Mouse (Mus musculus): Measurements from ENCODE around the gene Mepe. TPM values are rescaled to one million over a fixed set of nuclear protein-coding genes. Genes with fewer than 3 reads are reported as not detected.
A peak's percentile ranks its signal among the peaks of the same experiment; 100 is the strongest.

The Mepe gene
- polyA plus RNA-seq, 1 experiment from 2014 or later: not detected

- Histone ChIP-seq H3K4me3 (ENCODE audit: low read length) (no peak overlapping the region), H3K4me2 (ENCODE audit: low read depth, low read length) (no peak overlapping the region), H3K9me3 (replicated peaks; ENCODE audit: control insufficient read depth, low read length) (no peaks in the 10 kb centered on the region), H3K27ac (ENCODE audit: low read length) (no peak overlapping the region), H3K27me3 (ENCODE audit: control insufficient read depth, insufficient read depth, low read length) (no peaks in the 10 kb centered on the region), H3K36me3 (ENCODE audit: control insufficient read depth, insufficient read depth) (no peaks in the 10 kb centered on the region), H3K9ac (ENCODE audit: low read length) (no peak overlapping the region), H3K4me1 (ENCODE audit: control insufficient read depth, insufficient read depth, low read length) (peaks cover 10% of the 10 kb centered on the region)
- WGBS: 74% methylated on average over 5 of the region's 5 CpGs
- ATAC-seq (replicated peaks; ENCODE audit: extremely low read depth, insufficient read depth, low FRiP score): no peak
Measured at GRCm38 (mm10) chr5:104370580-104370979, 45.5 kb downstream of the Mepe start.

DNA sequence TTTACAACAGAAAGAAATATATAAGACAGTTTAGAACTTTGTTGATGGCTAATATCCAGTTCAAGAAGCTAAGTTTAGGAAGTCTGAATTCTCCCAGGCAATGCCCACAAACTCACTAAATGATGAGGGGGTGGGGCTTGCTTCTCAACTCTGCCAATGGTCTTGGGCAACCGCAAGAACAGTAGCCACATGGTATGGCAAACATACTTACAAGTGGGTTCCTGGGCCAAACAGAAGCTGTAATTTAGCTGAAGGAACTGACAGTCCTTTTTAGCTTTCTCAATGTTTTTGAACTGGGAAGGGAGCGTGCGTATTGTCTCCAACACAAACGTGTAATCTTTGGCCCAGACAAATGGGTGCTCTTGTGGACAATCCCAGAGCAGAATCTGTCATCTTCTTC is 46.2 kb downstream of the Mepe start:
- Histone ChIP-seq H3K36me3 (ENCODE audit: control insufficient read depth, insufficient read depth) (no peaks in the 10 kb centered on the region), H3K4me2 (ENCODE audit: low read depth, low read length) (no peak overlapping the region), H3K9me3 (replicated peaks; ENCODE audit: control insufficient read depth, low read length) (no peaks in the 10 kb centered on the region), H3K9ac (ENCODE audit: low read length) (no peak overlapping the region), H3K27me3 (ENCODE audit: control insufficient read depth, insufficient read depth, low read length) (no peaks in the 10 kb centered on the region), H3K4me1 (ENCODE audit: control insufficient read depth, insufficient read depth, low read length) (peaks cover 10% of the 10 kb centered on the region), H3K4me3 (ENCODE audit: low read length) (no peak overlapping the region), H3K27ac (ENCODE audit: low read length) (no peak overlapping the region)
- WGBS: 88% methylated on average over 4 of the region's 4 CpGs
- no peak for ATAC-seq (replicated peaks; ENCODE audit: extremely low read depth, insufficient read depth, low FRiP score)

GRCm38 (mm10) chr5:104373648-104374307 is 48.6 kb downstream of the Mepe start:
- Histone ChIP-seq H3K4me1 (ENCODE audit: control insufficient read depth, insufficient read depth, low read length) (peaks cover 10% of the 10 kb centered on the region), H3K9ac (ENCODE audit: low read length) (no peak overlapping the region), H3K36me3 (ENCODE audit: control insufficient read depth, insufficient read depth) (no peaks in the 10 kb centered on the region), H3K4me3 (ENCODE audit: low read length) (no peak overlapping the region), H3K27me3 (ENCODE audit: control insufficient read depth, insufficient read depth, low read length) (no peaks in the 10 kb centered on the region), H3K9me3 (replicated peaks; ENCODE audit: control insufficient read depth, low read length) (no peaks in the 10 kb centered on the region), H3K27ac (ENCODE audit: low read length) (no peak overlapping the region), H3K4me2 (ENCODE audit: low read depth, low read length) (no peak overlapping the region)
- ATAC-seq (replicated peaks; ENCODE audit: extremely low read depth, insufficient read depth, low FRiP score): no peak
- 84% methylated on average over 4 of the region's 4 CpGs for WGBS

GRCm38 (mm10) chr5:104374308-104374660 is 49.2 kb downstream of the Mepe start:
- peak; percentile 78 for ATAC-seq (replicated peaks; ENCODE audit: extremely low read depth, insufficient read depth, low FRiP score)
- 32% methylated on average over 6 of the region's 6 CpGs for WGBS
- H3K4me3 ChIP-seq (ENCODE audit: low read length): no peak overlapping the region

GRCm38 (mm10) chr5:104375132-104375531 is 50.0 kb downstream of the Mepe start:
- no peaks in the 10 kb centered on the region for H3K27me3 ChIP-seq (ENCODE audit: control insufficient read depth, insufficient read depth, low read length)
- ATAC-seq (replicated peaks; ENCODE audit: extremely low read depth, insufficient read depth, low FRiP score): no peak

More at GRCm38 (mm10) chr5:104374308-104374660, 49.2 kb downstream of the Mepe start:
- Histone ChIP-seq H3K27me3 (ENCODE audit: control insufficient read depth, insufficient read depth, low read length) (no peaks in the 10 kb centered on the region), H3K4me1 (ENCODE audit: control insufficient read depth, insufficient read depth, low read length) (peaks cover 10% of the 10 kb centered on the region), H3K27ac (ENCODE audit: low read length) (no peak overlapping the region), H3K9ac (ENCODE audit: low read length) (no peak overlapping the region), H3K9me3 (replicated peaks; ENCODE audit: control insufficient read depth, low read length) (no peaks in the 10 kb centered on the region), H3K36me3 (ENCODE audit: control insufficient read depth, insufficient read depth) (no peaks in the 10 kb centered on the region), H3K4me2 (ENCODE audit: low read depth, low read length) (no peak overlapping the region)

GRCm38 (mm10) chr5:104376890-104377289 is 51.8 kb downstream of the Mepe start:
- Histone ChIP-seq H3K4me2 (ENCODE audit: low read depth, low read length) (no peak overlapping the region), H3K27me3 (ENCODE audit: control insufficient read depth, insufficient read depth, low read length) (no peaks in the 10 kb centered on the region), H3K27ac (ENCODE audit: low read length) (no peak overlapping the region), H3K36me3 (ENCODE audit: control insufficient read depth, insufficient read depth) (no peaks in the 10 kb centered on the region), H3K9ac (ENCODE audit: low read length) (no peak overlapping the region), H3K4me3 (ENCODE audit: low read length) (no peak overlapping the region), H3K9me3 (replicated peaks; ENCODE audit: control insufficient read depth, low read length) (no peaks in the 10 kb centered on the region), H3K4me1 (ENCODE audit: control insufficient read depth, insufficient read depth, low read length) (peaks cover 10% of the 10 kb centered on the region)
- WGBS: 65% methylated on average over 1 of the region's 1 CpGs
- no peak for ATAC-seq (replicated peaks; ENCODE audit: extremely low read depth, insufficient read depth, low FRiP score)

More at GRCm38 (mm10) chr5:104375132-104375531, 50.0 kb downstream of the Mepe start:
- Histone ChIP-seq H3K36me3 (ENCODE audit: control insufficient read depth, insufficient read depth) (no peaks in the 10 kb centered on the region), H3K4me1 (ENCODE audit: control insufficient read depth, insufficient read depth, low read length) (peaks cover 10% of the 10 kb centered on the region), H3K9me3 (replicated peaks; ENCODE audit: control insufficient read depth, low read length) (no peaks in the 10 kb centered on the region), H3K4me3 (ENCODE audit: low read length) (no peak overlapping the region), H3K9ac (ENCODE audit: low read length) (no peak overlapping the region), H3K4me2 (ENCODE audit: low read depth, low read length) (no peak overlapping the region), H3K27ac (ENCODE audit: low read length) (no peak overlapping the region)
- 61% methylated on average over 2 of the region's 2 CpGs for WGBS

- H3K4me2 ChIP-seq (ENCODE audit: low read depth, low read length): no peak overlapping the region
- no peak overlapping the region for H3K9ac ChIP-seq (ENCODE audit: low read length)
- no peaks in the 10 kb centered on the region for H3K9me3 ChIP-seq (replicated peaks; ENCODE audit: control insufficient read depth, low read length)
- no peak overlapping the region for H3K4me3 ChIP-seq (ENCODE audit: low read length)
- 66% methylated on average over 1 of the region's 1 CpGs for WGBS
- no peaks in the 10 kb centered on the region for H3K36me3 ChIP-seq (ENCODE audit: control insufficient read depth, insufficient read depth)
- no peaks in the 10 kb centered on the region for H3K27me3 ChIP-seq (ENCODE audit: control insufficient read depth, insufficient read depth, low read length)
- H3K4me1 ChIP-seq (ENCODE audit: control insufficient read depth, insufficient read depth, low read length): no peaks in the 10 kb centered on the region
- no peak overlapping the region for H3K27ac ChIP-seq (ENCODE audit: low read length)
- no peak for ATAC-seq (replicated peaks; ENCODE audit: extremely low read depth, insufficient read depth, low FRiP score)
Measured at GRCm38 (mm10) chr5:104380574-104380973, 55.4 kb downstream of the Mepe start.

DNA sequence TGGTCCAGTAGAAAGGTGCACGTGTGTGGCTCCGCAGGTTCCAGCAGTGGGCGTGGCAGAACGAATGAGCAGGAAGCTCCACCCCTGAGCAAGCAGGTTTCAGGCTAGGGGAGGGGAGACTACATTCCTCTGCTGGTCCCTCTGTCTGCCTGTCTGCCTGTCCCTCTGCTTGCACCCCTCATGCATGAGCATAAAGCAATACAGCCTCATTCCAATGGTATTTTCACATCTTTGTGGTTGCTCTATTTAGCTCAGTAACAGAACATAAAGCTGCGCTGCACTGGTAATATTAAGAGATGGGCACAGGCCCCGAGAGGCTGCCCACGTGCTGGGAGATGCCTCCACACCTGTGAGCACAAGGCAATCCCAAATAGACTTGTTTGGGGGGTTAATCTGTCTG is 56.5 kb downstream of the Mepe start:
- Histone ChIP-seq H3K27ac (ENCODE audit: low read length) (no peak overlapping the region), H3K4me1 (ENCODE audit: control insufficient read depth, insufficient read depth, low read length) (no peaks in the 10 kb centered on the region), H3K9me3 (replicated peaks; ENCODE audit: control insufficient read depth, low read length) (no peaks in the 10 kb centered on the region), H3K4me2 (ENCODE audit: low read depth, low read length) (no peak overlapping the region), H3K9ac (ENCODE audit: low read length) (no peak overlapping the region), H3K27me3 (ENCODE audit: control insufficient read depth, insufficient read depth, low read length) (no peaks in the 10 kb centered on the region), H3K36me3 (ENCODE audit: control insufficient read depth, insufficient read depth) (no peaks in the 10 kb centered on the region), H3K4me3 (ENCODE audit: low read length) (no peak overlapping the region)
- ATAC-seq (replicated peaks; ENCODE audit: extremely low read depth, insufficient read depth, low FRiP score): no peak
- WGBS: 71% methylated on average over 3 of the region's 7 CpGs

DNA sequence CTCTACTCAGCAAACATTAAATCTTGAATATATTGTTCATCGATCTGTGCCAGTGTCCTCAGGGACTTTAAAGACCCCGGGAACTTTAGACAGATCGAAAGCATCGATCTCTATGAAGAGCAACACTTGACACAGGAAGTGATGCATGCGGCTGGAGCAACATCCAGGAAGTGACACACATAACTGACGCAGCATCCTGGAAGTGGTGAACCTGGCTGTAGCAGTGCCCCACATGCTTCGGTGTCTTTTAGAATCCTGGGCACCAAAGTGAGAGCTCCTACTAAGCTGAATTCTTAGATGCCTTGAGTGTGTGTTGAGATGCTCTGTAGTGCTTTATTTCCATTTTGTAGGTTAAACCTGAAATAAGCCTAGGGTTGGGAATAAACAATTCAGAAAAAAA is 59.4 kb downstream of the Mepe start:
- ATAC-seq (replicated peaks; ENCODE audit: extremely low read depth, insufficient read depth, low FRiP score): no peak
- H3K4me1 ChIP-seq (ENCODE audit: control insufficient read depth, insufficient read depth, low read length): no peaks in the 10 kb centered on the region
- H3K36me3 ChIP-seq (ENCODE audit: control insufficient read depth, insufficient read depth): no peaks in the 10 kb centered on the region
- no peaks in the 10 kb centered on the region for H3K27me3 ChIP-seq (ENCODE audit: control insufficient read depth, insufficient read depth, low read length)
- WGBS: 82% methylated on average over 7 of the region's 7 CpGs
- H3K4me2 ChIP-seq (ENCODE audit: low read depth, low read length): no peak overlapping the region
- no peak overlapping the region for H3K9ac ChIP-seq (ENCODE audit: low read length)
- H3K4me3 ChIP-seq (ENCODE audit: low read length): no peak overlapping the region
- H3K27ac ChIP-seq (ENCODE audit: low read length): no peak overlapping the region
- H3K9me3 ChIP-seq (replicated peaks; ENCODE audit: control insufficient read depth, low read length): no peaks in the 10 kb centered on the region
